In the genomic region with DNA sequence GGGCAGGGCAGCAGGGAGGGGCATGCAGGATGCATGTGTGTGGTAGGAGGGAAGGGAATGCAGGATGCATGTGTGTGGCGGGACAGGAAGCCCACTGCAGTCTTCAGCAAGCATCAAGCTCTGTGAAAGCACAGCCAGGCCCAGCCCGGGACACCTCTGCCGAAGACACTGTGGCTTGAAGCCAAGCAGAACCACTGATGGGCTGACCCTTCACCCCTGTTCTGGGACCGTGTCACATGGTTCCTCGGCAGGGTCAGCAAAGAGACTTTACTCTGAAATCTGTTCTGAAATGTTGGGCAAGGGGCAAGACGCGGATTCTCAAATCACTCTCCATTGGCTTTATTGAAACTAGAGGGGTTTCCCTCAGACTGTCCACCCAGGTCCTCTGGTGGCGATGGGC, we compare ENCODE assay signal across 13 mouse cellular contexts.
"Had no signal": no experiment of that assay in that cellular context is flagged by ENCODE, and none has a peak within 500 bp of the region (broad histone marks: within the 10 kb centered on the region; RNA-seq: fewer than 3 reads in every experiment).

No protein-coding gene starts in this region.

- H3K4me3 ChIP-seq: intestine, embryonic 15.5 days; limb, embryonic 12.5 days; limb, embryonic 15.5 days; lung, embryonic 15.5 days; midbrain, embryonic 13.5 days had no signal

- H3K27me3 ChIP-seq: intestine, embryonic 15.5 days; limb, embryonic 12.5 days; limb, embryonic 15.5 days; lung, embryonic 15.5 days; midbrain, embryonic 13.5 days had no signal

- DNase-seq: left cerebral cortex, postnatal 4 days; lung, adult 18-20 months; lung, postnatal 10 days; lung, postnatal 36 days; thymus, adult 18-20 months; thymus, postnatal 36 days had no signal

- ATAC-seq: hindbrain, embryonic 16.5 days; intestine, embryonic 15.5 days; midbrain, embryonic 13.5 days had no signal

- H3K4me2 ChIP-seq: intestine, embryonic 15.5 days; limb, embryonic 12.5 days; limb, embryonic 15.5 days; lung, embryonic 15.5 days; midbrain, embryonic 13.5 days had no signal

- H3K9ac ChIP-seq: intestine, embryonic 15.5 days; limb, embryonic 12.5 days; limb, embryonic 15.5 days; liver, embryonic 14.5 days; lung, embryonic 15.5 days; midbrain, embryonic 13.5 days had no signal

- H3K9me3 ChIP-seq: intestine, embryonic 15.5 days; limb, embryonic 12.5 days; limb, embryonic 15.5 days; lung, embryonic 15.5 days; midbrain, embryonic 13.5 days had no signal

- H3K4me1 ChIP-seq: limb, embryonic 12.5 days; limb, embryonic 15.5 days had no signal

- H3K27ac ChIP-seq: intestine, embryonic 15.5 days; limb, embryonic 12.5 days; limb, embryonic 15.5 days; liver, embryonic 14.5 days; lung, embryonic 15.5 days; midbrain, embryonic 13.5 days had no signal
